Mouse (Mus musculus) right cerebral cortex, postnatal 36 days (tissue): ENCODE data around the gene Camta1.
A peak's percentile ranks its signal among the peaks of the same experiment; 100 is the strongest.

Experiments used
- DNase-seq, 2 experiments: peaks; one replicate each; pipeline ENCODE4 v3.0.0; 2022; ENCODE audit warnings: low spot score in 2 of 2, mixed read lengths in 1 of 2

Camta1 gene

DNA sequence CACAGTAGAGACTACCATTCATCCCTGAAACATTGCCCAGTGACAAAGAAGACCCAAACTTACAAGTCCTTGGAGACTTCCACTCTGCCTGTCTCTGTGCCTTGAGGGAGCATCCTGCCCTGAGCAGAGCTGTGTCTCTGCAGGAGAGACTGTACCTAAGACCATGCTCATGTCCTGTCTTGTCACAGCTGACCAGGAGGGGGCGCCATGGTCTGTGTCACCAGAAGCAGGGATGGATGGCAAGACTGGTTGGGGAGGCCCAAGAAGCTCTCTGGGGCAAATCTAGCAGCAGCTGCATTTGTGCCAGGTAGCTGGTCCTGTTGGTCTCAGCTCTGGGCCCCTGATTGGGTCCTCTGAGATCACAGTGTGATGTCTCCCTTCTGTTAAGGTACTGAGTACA lies 646.5 kb downstream of the Camta1 start:
- DNase-seq, result no peak

DNA sequence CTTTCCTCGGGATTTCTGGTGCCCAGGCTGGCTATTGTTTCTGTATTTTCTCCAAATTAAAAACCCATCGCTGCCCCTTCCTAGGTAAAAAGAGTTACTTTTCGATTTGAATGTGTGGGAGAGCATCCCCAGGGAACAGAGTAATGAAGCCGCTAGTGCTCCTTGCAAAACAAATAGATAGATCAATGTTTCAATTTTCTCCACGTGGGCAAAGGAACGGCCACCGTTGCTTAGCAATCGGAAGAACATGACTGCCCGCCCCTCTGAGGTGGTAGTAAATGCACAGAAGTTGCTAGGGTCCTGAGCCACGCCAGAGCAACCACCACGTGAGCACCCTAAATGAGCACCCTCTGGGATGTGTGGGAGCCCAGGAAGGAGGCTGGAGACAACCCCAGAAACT lies 648.2 kb downstream of the Camta1 start:
- DNase-seq, result no peak

DNA sequence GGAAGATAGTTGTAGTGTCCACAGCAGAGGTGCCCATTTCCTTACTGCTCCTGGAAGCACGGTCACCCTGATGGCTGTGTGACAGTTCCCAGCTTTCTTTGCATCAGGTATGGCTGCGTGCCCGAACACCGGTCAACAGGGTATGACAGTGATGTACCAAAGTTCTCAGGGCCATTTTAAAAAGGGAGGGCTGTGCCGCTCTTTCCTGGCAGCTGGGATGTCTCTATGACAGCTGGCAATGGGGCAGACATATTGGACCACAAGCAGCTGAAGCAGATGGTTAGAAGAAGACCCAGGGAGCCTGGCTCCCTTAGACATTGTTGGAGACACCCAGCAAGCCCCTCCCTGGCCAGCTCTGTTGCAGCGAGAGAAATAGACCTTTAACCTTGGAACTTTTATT lies 649.7 kb downstream of the Camta1 start:
- DNase-seq, result no peak

DNA sequence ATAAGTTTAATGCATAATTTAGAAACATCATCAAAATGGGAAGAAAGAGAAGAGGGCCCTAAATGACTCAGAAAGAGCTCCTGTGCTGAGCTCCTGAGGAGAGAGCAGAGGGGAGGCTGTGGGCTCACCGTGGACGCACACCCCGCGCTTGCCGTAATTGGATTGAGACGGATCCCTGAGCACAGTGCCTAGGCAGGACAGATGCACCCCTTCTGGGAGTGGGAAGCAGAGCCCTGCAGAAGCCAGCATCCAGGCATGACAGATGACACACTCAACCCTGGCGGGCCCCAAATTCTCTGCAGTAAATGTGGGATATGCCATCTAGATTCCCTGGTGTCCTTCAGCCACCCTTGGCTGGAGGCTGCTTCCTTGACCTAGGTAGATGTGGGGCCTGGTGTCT lies 654.1 kb downstream of the Camta1 start:
- no peak for DNase-seq

DNA sequence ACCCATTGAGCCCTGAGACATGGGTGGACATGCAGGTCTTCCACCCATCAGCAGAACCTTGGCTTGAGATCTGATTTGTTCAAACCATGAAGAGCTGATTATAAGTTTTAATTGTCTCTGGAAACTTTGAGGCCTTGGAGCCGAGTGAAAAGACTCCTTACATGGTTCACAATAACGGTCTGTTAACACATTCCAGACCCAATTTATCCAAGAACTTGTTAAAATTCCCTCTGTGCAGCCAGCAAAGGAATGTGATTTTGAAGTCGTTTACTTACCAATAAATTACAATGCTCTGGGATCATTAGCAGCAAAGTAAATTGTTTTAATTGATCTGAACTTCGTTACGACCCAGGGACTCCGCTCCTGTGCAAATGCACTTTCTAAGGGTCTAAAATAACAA lies 658.8 kb downstream of the Camta1 start:
- DNase-seq, result no peak

DNA sequence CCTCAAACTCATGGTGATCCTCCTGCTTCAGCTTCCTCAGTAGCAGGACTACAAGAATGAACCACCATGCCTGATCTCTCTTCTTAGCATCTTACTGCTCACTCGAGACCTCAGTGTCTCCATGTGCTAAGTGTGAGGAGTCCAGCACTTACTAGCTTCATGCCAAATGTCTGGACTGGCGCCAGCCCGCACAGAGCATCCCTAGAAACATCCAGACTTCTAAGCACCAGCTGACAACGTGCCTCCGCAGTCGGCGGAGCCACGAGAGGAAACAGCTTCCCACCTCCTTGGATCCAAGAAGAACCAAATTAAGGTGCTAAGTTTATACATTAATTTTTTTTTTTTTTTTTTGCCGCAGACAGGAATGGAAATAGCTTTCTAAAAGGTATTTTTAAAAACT lies 661.4 kb downstream of the Camta1 start:
- peak; percentile 80 to 85 for DNase-seq

DNA sequence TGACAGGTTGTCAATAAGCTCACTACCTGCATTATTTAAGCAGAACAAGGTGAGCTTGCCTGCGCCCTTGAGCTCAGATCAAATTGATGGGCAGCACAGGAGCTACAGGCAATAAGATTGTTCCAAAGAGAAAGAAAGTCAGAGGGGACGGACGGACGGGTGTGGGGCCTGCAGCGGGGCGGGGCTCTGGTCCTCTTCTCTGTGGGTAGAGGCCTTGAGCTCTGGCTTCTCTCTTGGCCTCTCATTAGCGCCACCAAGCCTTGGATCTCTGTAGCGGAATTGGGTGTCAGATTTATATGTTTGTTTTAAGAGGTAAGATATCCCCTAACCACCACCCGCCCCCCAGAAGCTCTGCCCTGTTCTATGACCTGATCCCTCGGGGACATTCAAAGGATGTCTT lies 666.5 kb downstream of the Camta1 start:
- DNase-seq, result no peak

DNA sequence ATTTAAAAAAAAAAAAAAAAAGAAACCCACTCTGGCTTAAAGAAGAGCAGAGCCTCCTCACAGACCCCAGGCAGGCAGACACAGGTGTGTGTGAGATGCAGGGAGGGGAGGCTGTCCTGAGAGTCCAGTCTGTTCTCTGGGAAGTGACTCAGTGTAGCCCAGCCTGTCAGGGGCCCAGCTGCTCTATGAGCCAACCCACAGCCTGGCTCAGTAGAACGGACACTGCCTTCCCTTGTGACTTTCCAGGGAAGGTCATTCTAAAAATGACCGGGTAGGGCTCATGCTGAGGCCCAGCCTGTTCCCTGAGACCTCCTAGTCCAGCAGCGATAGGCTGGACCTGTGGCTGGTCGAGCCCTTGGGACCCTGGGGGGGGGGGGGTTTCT lies 667.0 kb downstream of the Camta1 start:
- DNase-seq, result no peak

DNA sequence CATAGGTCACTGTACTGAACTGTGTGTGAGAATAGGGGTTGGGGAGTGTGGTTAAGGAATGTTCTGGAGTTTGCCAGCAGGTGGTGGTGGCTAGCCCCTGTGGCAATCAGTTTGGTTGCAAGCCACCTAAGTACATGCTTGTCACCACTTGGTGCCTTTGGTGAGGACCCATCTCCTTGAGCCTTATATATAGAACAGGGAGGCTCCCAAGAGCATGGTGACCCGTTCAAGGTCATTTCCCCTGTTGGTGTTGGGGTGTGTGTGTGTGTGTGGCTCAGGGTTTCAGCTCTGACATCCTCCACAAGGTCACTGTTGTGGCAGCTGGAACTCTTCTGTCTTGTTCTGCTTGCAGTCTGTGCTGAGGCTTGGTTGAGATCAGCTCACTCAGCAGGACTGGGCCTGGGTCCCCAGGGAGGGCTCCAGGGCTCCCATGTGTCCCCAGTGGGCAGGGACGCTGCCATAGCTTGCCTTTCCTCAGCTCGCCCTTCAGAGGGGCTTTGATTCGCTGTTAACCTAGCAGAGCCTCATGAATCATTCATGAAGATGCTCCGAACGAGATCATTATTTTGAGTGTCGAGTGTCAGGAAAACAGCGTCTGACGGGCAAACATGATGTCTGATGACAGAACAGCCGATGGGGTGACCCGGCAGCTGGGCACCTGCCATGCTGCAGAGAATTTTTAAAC lies 667.5 kb downstream of the Camta1 start:
- DNase-seq, result no peak

DNA sequence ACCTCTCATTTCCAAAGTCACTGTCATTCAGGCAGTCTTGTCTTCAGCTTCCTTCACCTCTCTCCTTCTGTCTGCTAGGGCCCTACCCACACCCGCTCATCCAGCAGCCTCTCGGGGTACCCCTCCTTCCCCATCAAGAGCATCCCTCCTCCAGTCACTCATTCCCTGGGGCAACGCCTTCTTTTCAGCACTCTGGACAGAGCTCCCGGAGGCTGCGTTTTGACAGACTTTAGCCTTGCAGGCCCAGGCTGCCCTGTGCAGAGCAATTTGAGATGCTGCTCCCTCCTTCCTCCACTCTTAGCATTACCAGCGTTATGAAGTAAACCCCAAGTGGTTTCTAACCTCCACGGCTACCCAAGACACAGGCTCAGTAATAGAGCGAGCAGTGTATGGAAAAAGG lies 675.2 kb downstream of the Camta1 start:
- no peak for DNase-seq

DNA sequence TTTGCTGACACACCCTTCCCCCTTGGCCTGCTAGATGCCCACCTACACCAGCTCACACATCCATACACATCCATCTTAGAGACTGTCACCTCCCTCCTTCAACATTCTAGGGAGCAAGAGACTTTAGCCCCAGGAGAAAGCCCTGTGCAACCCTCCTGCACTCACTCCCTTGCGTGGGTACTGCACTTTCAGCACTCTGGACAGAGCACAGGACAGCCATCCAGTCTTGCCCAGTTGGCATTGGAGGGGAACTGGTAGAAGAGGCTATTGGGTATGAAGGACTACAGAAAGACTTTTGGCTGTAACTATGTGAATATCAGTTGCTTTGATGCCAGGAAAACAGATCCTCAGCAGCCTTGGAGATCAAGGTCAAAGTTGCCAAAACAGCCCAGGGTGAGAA lies 675.9 kb downstream of the Camta1 start:
- no peak for DNase-seq

DNA sequence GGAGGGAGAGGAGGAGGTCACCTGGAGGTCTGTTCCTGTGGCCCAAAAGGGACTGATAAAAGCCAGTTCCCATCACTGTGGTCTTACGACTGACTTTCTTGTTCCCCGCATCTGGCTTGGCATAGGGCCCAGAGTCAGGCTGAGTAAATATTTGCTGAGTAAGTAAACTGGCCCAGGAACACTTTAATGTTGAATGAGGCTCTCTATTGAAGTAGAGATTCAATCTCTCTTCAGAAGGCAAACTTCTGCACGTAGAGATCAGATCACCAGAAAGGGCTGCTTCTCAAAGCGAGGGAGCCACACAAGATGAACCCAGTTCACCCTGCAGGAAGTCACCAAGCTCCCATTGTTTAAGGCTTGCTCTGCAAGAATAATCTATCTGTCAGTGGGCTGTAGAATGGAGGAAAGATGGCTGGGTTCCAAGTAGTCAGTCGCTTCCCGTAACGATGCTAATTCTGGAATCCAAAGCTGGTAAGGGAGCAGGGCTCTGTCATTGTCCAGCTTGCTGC lies 681.2 kb downstream of the Camta1 start:
- DNase-seq, result no peak

DNA sequence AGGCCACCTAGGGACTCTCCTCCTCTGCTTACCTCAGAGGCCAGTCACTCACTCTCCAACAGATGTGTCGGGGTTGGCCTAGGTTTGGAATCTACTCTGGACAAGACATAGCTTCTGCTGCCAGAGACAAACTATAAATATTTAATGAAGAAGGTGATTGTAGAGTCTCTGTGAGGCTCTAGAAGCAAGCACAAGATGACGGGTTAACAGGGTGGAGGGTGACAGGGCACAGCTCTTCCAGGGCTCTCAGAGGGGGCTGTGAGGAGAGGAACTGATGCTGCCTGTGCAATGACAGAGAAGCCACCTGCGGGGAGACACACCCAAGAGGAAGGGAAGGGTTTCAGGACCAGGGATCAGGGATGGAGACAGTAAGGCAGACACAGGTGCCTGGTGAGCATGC lies 682.0 kb downstream of the Camta1 start:
- no peak for DNase-seq

DNA sequence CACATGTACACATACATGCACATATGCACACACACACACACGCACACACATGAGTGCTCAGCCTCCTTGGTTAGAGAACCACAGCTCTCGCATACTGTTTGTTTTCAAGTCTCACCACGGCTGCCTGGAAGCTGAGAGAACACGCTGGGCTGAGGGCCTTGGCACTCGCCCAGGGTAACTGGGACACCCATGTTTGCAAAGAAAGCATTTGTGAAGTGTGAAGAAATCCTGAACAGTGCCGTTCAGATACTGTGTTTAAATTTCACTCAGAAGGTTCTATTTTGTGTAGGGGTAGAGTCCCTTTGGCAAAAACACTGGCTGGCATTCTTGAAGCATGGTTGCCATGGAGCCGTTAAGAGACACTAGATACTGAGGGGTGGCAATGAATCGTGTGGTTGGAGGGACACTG lies 682.7 kb downstream of the Camta1 start:
- DNase-seq, result peak; percentile 76 to 78

DNA sequence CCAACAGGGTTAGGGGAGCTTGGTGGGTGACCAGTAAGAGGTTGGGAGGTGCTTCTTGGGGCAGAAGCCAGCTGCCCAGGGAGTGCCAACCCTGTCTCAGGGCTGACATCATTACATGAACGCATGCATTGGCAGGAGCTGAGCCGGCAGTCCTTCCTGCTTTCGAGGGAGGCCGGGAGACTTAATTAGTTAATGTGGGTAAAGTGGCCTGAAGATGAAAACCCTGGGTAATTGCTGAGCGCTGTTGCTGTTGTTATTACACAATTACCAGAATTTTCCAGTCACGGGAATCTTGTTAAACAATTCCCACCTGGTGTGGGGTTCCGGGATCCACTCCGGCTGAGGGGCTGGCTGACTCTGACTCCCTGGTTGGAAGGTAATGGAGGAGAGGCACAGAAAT lies 689.1 kb downstream of the Camta1 start:
- no peak for DNase-seq

DNA sequence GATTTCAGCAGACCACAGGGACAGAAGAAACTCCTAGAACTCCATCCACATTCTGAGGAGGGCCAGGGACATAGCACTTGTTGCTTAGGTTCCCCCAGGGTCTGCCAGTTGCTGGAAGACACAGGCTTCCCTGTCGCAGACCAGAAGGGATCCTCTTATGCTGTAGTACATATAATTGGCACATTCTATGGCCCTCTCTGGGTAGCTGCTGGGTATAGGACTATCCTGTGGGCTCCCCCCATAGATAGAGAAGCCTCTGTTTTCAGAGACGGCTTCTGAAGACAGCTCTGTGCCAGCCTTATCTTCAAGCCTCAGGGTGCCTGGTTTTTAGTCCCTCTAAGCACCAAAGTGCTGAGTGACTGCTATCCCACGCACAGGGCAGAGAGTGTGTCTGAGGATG lies 690.6 kb downstream of the Camta1 start:
- no peak for DNase-seq

DNA sequence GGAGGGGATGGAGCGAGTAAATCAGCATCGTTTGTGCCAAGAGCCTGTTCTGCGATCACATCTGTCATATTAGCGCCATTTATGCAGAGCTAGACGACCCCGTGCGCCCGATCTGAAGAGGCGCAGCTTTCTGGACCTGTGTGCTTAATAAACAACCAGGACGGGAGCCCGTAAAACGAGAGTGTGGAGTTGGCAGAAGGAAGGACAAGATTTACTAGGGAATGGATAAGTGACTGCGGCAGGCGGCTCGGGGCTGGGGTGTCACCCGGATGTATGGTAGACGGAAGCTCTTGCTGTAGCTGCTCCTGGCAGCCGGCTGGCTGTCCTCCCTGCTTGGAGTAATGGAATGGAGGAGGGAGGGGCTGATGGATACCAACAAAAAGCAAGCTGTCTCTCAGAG lies 691.0 kb downstream of the Camta1 start:
- no peak for DNase-seq

DNA sequence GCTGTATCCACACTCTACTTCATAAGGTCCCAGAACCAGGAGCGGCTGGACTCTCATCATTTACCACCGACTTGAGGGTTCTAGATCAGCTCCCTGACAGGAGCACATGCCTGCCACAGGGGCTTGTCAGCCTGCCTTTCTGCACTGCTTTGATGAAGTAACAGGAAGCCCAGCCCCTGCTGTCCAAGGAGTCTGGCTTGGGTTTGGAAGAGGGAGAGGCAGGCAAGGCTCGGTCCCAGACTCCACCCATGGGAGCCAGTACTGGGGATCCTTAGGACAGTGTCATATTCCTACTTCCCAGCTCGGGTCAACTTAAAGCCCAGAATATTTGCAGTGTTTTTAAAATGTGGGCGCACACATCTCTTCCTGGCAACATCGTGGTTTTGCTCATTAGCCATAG lies 694.7 kb downstream of the Camta1 start:
- DNase-seq, result no peak

DNA sequence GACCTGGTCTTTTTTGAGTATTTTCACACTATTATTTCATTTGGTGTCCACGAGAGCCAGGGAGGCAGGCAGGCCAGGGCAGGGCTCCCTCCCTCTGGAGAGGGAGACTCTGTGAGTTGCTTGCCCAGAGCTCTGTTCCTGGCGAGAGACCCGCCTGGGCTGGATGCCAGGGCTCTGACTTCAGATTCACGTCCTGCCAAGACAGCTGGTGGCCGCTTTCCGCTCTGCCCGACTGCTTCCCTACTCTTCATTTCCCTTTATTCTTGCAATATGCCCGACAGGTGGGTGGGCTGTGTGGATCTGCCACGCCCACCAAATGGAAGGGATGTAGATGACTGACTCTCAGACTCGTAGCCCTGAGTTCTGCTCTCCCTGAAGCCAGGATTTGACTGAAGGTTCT lies 696.1 kb downstream of the Camta1 start:
- DNase-seq, result peak; percentile 74 to 80

DNA sequence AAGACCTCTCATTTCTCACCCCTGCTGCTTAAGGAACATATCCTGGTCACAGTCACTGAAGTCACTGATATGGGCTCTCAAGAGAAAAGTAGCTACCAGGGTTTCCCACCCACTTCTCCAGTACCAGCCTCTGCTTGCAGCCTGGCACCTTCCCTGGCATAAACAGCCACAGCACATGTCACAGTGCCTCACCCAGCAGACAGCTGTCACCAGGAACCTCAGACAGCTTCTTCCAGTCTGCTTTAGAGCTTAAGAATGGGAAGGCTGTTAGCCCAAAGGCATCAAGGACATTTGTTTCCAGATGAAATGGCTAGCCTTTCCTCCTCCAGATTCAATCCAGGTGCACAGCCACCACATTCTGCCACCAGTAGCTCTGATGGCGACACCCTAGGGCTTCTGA lies 697.4 kb downstream of the Camta1 start:
- DNase-seq, result no peak

DNA sequence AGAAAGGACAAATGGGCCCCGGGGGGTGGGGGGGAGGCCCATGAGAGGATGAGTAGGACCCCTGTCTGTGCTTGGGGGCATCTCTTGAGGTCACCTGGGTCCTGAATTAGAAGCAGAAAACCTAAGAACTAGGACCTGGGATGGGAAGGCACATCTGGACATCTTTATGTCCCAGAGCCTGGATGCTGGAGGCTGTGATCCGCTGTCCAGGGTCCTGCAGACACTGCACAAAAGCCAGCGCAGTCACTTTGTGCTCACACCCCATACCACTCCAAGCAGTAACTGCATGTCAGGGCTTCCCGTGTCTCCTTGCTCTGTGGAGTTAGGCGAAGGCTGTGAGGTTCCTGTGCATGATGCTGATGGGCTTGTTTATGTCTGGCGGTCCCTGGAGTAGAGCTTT lies 699.8 kb downstream of the Camta1 start:
- DNase-seq, result no peak

DNA sequence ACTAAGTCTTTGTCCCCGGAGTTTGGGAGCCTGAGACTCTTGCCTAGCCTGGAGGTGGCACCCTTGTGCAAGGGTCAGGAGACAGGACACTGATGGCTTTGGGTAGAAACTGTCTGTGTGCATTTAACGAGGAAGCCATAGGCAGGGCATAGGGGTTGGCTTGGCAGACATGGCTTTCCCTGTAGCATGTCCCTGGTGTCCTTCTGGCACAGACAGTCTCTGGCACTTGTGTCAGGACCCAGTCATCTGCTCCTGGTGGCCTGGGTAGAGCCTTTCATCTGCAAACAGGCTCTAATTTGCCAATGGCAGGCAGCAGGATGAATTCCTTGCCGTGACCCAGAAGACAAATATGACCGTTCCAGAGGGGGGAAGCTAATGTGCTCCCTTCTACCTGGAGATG lies 700.7 kb downstream of the Camta1 start:
- DNase-seq, result no peak

DNA sequence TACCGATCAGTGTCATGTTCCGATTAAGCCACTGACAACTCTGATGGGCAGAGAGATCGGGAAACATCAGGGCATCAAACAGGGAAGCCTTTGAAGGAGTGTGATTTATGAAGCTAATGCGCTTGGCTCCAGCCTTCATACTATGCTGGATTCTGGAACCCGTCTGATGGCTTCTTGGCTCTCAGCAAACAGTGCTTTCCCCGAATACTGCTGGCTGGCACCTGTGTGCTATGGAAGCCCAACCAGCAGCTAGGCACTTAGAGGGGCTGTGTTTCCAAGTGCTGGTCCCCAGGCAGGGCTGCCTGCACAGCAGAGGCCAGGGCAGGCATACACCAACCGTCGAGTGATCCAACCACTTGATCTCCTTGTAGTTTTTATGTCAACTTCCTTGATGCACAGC lies 701.2 kb downstream of the Camta1 start:
- DNase-seq, result no peak

DNA sequence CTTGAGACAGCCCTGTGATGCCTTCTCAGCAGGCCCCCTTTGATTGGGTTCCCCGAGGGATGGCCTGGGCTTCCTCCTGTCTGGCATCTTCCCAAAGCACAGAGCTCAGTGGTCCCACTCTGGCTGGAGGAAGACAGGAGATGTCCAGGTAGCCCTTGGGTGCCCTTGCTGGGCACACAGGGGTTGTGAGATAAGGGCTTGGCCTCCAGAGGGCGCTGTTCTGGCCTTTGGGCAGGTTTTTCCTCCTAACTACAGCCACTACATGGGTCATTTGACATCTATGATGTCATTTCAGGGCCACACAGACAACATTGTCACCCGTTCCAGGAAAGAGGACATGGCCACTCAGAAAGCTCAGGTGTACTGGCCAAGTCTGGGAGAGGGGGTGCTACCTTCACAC lies 703.4 kb downstream of the Camta1 start:
- DNase-seq, result no peak
